Mouse (Mus musculus) left cerebral cortex, postnatal 25 days (tissue): ENCODE measurements at regions not wholly inside any gene's neighbourhood (a gene's known extent, or its start where the extent isn't known, plus 50 kb on each side); places are given as distances from the start of the nearest gene placed in this dataset.

ENCODE experiments used
- DNase-seq, 2 experiments: peaks; one replicate each; pipeline ENCODE4 v3.0.0; 2022; ENCODE audit warnings: low spot score in 2 of 2, mixed read lengths in 1 of 2
- intact Hi-C: fragments of 180-260 bp; cut with DNase I; formaldehyde crosslinking; loops from one replicate; pipeline ENCODE4 v1.15.1; 2025

DNA sequence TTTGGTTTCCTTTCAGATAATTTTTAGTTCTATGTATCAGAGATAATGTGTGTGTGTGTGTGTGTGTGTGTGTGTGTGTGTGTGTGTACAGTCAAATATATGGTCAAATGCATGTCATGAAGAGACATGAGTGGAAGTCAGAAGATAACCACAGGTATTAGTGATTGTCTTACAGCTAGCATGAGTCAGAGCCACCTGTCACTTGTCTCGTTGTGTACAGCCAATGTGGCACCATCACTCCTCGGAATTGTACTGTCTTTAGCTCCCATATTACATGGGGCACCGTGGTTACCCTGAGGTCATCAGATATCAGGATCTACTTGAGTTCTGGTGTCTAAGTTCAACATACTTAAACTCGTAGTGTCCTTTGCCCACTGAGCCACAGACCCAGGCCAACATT, 816.0 kb upstream of the Ctnnd2 start:
- intact Hi-C loops, result no loop called here
- DNase-seq, result no peak

DNA sequence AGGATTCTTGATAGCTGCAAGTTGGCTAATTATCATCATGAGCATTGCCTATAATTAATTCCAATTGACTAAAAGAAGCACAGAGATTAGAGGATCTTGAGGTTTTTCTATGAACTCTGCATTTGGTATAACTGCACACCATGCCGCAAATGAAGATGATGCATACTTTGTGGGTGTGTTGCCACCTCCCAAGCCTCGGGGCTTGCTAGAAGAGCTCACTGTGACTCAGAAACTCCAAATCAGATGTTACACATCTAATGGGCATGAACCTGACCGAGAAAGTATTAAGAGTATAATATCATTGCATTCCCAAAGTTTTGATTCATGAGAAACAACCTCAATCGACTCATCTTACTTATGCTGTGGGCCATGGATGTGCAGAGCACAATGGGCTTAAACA, 772.5 kb upstream of the Ctnnd2 start:
- intact Hi-C loops, result no loop called here
- no peak for DNase-seq

DNA sequence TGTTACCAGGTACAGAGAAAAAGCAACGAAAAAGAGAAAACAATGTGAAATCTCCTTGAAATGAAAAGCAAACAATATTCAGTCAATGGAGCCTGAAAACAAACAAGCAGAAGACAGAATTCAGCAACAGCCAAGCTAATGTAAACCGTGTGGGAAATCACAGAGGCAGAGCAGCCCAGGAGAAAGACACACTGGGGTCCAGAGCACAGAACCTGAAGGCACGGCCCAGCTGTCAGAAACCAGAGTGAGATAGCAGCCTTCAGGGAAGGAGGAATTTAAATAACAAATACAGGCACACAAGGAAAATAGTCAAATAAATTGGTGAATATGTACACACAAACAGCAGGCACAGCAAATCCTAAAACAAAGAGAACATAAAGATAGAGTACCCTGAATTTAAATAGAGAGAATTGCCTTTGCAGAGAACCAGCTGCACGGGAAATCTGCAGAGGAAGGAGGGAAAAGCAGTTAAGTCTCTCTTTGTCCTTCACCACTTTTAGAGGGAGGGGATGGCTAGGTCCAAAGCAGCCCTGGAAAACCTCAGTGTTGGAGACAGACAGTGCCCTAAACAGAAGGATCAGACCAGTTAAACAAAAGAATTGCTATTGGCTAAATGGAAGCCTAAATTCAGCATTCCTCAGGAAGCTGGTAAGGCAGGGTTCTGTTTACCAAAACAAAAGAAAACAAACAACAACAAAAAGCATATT, 739.2 kb upstream of the Ctnnd2 start:
- intact Hi-C loops, result no loop called here

DNA sequence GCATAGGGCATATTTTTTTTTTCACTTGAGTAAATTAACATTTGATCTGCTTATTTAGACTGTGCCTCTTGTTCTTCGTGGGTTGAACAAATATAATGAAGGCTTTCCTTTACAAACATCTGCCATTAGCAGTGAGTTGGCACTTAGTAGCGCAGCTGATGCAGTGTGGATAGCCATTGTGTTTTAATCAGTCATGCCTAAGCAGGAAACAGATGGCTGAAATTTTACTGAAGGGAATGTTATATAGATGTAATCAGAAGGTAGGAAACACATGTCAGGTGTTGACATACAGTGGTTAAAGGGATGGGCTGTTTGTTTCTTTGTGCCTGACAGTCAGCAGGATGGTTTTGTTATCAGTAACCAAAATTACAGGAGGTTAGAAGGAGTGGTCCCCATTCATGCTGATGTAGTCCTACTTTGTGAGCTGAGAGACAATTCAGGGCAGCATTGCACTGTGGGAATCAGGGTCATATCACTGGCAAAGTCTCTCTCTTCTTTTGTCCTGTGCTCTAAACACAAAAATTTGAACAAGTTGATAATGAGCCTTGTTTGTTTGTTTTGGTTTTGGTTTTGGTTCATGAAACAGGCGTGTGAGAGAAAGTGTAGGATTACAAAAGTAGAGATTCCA, 734.6 kb upstream of the Ctnnd2 start:
- no peak for DNase-seq
- intact Hi-C loops, result no loop called here

More for the DNA sequence above, 739.2 kb upstream of the Ctnnd2 start:
- no peak for DNase-seq

DNA sequence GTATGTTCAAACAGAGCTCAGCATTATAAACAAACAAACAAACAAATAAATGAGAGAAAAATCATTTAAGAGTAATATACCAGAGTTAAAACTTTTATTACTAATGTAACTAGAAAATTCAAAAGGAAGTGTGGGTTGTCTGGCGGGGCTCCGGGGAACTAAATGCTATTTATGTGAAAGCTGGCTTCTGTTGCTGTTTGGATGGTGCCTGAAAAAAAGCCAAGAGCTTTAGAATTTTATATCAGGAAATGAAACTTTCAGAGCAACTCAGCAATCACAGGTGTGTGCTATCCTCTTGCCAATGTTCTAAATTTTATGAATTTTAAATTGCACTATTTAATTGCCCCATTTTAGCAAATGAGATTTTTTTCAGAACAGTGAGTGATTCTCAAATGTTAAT, 724.5 kb upstream of the Ctnnd2 start:
- intact Hi-C loops, result no loop called here
- peak; percentile 15 to 47 for DNase-seq

DNA sequence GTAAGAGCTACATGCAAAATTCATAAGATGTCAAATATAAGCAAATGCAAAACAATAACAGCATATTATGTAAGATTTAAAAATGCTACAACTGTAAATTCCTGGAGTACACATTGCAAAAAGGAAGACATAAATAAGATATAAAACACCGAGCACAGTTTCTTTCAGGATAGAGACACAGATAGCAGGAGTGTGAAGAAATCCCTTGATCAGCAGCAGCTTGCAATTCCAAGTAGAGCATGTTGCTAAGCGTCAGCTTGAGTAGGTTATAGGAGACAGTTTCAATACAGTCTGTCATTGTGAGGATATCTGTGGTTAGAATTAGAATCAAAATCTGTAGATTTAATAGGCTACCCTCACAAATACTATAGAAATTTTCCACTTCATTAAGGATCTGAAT, 687.3 kb upstream of the Ctnnd2 start:
- intact Hi-C loops, result no loop called here
- DNase-seq, result peak in 1 of 2 experiments; percentile 5

DNA sequence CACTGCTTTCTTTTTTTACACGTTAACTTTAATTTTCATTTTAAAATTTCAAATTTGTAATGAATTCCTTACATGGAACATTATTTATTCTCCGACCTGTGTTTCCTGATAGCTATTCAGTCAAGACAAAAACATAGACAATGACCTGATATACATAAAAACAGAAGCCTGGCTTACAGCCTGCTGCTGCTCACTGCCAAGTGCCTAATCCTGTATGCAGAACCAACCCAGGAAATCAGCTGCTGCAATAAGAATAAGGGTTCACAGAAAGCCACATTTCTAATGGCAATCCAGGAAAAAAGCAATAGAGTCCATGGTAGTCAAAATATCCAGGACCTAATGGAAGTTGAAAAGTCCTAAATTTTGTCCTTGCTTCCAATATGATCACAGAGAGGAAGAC, 642.4 kb upstream of the Ctnnd2 start:
- DNase-seq, result peak in 1 of 2 experiments; percentile 9
- intact Hi-C loops, result no loop called here

DNA sequence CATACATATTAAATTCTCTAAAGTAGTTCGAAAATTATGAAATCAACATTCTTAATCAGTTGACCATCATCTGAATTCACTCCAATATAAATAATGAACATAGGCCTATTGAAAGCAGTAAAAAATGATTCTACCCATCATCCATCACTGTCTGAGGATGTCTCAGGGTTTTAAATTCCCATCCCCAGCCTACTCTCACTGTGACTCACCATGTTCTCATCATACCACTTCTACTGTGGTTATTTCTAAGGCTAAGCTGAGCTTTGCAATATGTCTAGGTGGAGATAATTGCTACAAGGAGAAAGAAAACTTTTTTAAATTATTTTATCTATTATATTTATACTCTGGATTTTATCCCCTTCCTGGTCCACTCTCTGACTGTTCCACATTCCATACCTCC, 604.0 kb upstream of the Ctnnd2 start:
- intact Hi-C loops, result no loop called here
- DNase-seq, result no peak
